Mouse (Mus musculus) megakaryocyte, embryonic 14.5 days (primary cell): ENCODE measurements at regions not wholly inside any gene's neighbourhood (a gene's known extent, or its start where the extent isn't known, plus 50 kb on each side); places are given as distances from the start of the nearest gene placed in this dataset.

Experiments
- H3K27me3 ChIP-seq: replicated peaks from 2 replicates; pipeline ENCODE3; 2012; ENCODE audit warnings: inconsistent platforms
- H3K36me3 ChIP-seq: replicated peaks from 2 replicates; pipeline ENCODE3; 2012; ENCODE audit warnings: low read length, inconsistent platforms, mixed read lengths
- H3K4me1 ChIP-seq: 2 replicates; pipeline ENCODE4 v1.6.1; 2012; ENCODE audit warnings: inconsistent platforms
- H3K4me3 ChIP-seq: replicated peaks from 2 replicates; pipeline ENCODE3; 2012; ENCODE audit warnings: moderate library complexity, mild to moderate bottlenecking, inconsistent platforms
- H3K9me3 ChIP-seq: 2 replicates; pipeline ENCODE4 v1.6.1; 2012; ENCODE audit warnings: inconsistent platforms
- FLI1 ChIP-seq: IDR thresholded peaks from 2 replicates; pipeline ENCODE4 v1.6.1; 2012; ENCODE audit warnings: low read length, inconsistent platforms, mixed read lengths
- GATA1 ChIP-seq: IDR thresholded peaks from 3 replicates; pipeline ENCODE4 v1.6.1; 2012; ENCODE audit warnings: mixed read lengths, low read length, inconsistent platforms, borderline replicate concordance

- Histone ChIP-seq H3K27me3 (no peaks in the 10 kb centered on the region), H3K36me3 (no peaks in the 10 kb centered on the region), H3K4me1 (no peaks in the 10 kb centered on the region), H3K4me3 (no peak overlapping the region), H3K9me3 (no peaks in the 10 kb centered on the region)
- TF ChIP-seq FLI1, result no peak
- TF ChIP-seq GATA1, result no peak
Observed at GRCm38 (mm10) chr17:62048989-62049388, 832.1 kb downstream of the Efna5 start.

- Histone ChIP-seq H3K4me1 (no peaks in the 10 kb centered on the region), H3K4me3 (no peak overlapping the region), H3K9me3 (0 out of 2 replicates have a peak, but pooled peaks cover 3% of the 10 kb centered on the region), H3K27me3 (no peaks in the 10 kb centered on the region), H3K36me3 (no peaks in the 10 kb centered on the region)
- TF ChIP-seq FLI1 (no peak), GATA1 (no peak)
Observed at GRCm38 (mm10) chr17:62030614-62031013, 850.5 kb downstream of the Efna5 start.
